Mouse (Mus musculus): ENCODE data around the gene Mup21.
"Not testable (repeated sequence)": the region's sequence is repeated elsewhere in the genome, so short reads cannot be mapped to it uniquely, and the experiment has no call there.

Gene Mup21

GRCm38 (mm10) chr4:62150811-62151210, at the start of gene Mup21:
Gene Mup21 (minus strand): TSS chr4:62150863.
- DNase-seq (ENCODE audit: low spot score), result no peak

DNA sequence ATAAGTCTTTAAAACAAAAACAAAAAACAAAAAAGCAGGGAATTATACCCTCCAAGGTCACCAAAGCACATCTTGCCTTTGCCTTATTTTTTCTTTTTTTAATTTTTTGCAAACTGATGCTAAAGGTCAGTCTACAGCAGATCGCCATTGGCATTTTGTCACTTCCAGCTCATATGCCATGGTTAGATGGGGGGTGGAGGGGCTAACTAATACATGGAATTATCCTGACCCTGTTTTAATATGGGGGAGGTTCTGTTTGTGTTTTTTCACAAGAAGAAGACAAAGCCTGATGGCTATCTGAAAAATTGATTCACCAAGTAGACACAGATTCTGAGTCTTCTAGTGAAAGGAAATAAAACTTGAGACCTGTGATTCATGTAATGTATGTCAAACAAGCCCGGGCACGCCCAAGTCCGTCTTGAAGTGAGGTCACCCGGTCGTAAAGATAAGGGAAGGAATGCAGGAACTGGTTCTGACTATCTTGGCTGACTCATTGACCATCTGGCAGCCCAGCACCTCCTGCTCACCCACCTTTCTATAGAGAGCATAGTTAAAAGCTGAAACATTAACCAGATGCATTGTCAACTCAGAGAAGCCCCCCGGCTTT, 49.4 kb upstream of the Mup21 start:
- no peak for DNase-seq (ENCODE audit: low spot score)

DNA sequence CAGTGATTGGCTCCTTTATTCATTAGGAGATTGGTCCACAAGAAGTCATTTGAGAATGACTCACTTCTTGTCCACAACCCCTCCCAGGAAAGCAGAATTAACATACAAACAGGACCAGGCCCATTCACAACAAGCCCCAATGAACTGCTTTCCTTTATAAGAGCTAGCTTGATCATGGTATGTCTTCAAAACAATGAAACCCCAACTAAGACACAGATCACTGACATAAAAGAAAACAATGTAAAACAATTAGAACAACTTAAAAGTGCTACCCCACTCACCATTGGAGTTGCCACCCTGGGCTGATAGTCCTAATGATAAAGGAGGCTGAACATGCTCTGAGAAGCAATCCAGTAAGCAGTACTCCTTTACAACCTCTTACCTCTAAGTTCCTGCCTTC, 38.1 kb upstream of the Mup21 start:
- no peak for DNase-seq (ENCODE audit: low spot score)

- DNase-seq (ENCODE audit: low spot score), result peak; percentile 64
These were observed 26.6 kb upstream of the Mup21 start for GRCm38 (mm10) chr4:62177282-62177681.

GRCm38 (mm10) chr4:62174471-62174870, 23.8 kb upstream of the Mup21 start:
- DNase-seq (ENCODE audit: low spot score), result no peak

DNA sequence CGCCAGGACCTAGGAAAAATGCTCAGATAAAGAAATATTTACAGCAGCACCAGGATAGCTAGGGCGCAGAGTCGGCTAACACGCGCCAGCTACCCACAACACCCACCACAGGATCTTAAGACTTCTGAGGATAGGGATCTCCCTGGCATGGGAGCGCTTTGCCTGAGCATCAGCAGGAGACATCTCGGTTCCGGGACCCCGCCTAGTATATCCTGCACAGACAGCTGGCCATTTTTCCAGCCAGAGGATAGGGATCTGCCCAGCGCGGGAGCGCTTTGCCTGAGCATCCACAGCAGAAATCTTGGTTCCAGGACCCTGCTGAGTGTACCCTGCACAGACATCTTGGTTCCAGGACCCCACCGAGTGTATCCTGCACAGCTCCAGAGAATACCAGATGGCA, 17.0 kb upstream of the Mup21 start:
- not testable (repeated sequence) for DNase-seq (ENCODE audit: low spot score)

DNA sequence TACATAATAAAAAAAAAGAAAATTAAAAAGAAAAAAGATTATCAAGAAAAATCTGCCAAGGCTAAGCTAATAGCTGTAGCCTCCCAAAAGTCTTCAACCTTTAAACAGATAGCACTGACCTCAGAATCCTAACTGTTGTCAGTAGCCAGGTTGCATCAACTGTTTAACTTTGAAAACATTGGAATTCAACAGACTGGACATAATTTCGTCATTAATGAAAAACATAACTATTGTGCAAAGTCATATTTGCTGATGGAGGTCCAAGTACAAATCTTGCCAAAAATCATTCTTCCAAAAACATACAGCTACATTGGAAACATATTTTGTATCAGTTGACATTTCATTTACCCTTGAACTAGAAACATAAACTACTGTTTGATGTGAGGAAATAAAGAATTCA, 7.7 kb upstream of the Mup21 start:
- no peak for DNase-seq (ENCODE audit: low spot score)

DNA sequence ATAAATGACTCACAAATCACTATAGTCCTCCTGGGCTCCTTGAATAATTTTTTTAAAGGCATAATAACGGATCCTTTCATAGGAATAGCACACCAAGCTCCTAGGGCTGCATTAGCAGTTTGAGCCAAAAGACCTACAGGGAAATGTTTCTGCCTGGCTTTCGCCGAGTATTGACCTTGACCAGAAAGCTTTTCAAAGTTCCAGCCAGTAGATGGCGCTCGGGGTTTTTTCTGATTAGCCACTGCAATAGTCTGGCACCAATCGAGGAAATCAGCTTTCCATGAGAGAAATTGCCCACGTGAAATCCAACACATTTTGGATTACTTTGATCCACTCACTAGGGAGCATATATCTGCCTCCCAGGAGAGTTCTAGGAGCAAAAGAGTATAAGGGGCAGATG, 17.0 kb downstream of the Mup21 start:
- no peak for DNase-seq (ENCODE audit: low spot score)

- DNase-seq (ENCODE audit: low spot score), result peak; percentile 51
These were observed 47.3 kb downstream of the Mup21 start for GRCm38 (mm10) chr4:62103366-62103765.
